In genomic region chr7:122289243-122290111, GRCm38 (mm10) we compare ENCODE assay signal across 7 mouse cellular contexts. TPM values are rescaled to one million over a fixed set of nuclear protein-coding genes. Genes with fewer than 3 reads are reported as not detected.
A peak's percentile ranks its signal among the peaks of the same experiment; 100 is the strongest.
DNase-seq lines count a peak whose midpoint lies in the region; ATAC-seq and TF ChIP-seq lines count a peak whose summit lies in the region.

No protein-coding gene starts in this region.

- TF ChIP-seq RAD21 in CH12.LX (IDR thresholded peaks at IDR 0.05; ENCODE audit: low read depth, low read length): no peak; the same call in 1 of the 2 replicates

- H3K4me1 ChIP-seq in CH12.LX (ENCODE audit: control insufficient read depth in 1 of 2, insufficient read depth in 2 of 2): peaks cover 8 to 38% of the 10 kb centered on the region in 2 experiments
- H3K4me1 ChIP-seq in embryonic facial prominence, embryonic 11.5 days (ENCODE audit: control insufficient read depth, insufficient read depth, low read length): no peaks in the 10 kb centered on the region; the same call in 1 of the 2 replicates
- peaks cover 15% of the 10 kb centered on the region for H3K4me1 ChIP-seq in liver, embryonic 13.5 days (replicated peaks)

- peaks cover 14% of the 10 kb centered on the region for H3K27me3 ChIP-seq in CH12.LX (replicated peaks)
- peaks cover 23% of the 10 kb centered on the region for H3K27me3 ChIP-seq in embryonic facial prominence, embryonic 11.5 days (ENCODE audit: control insufficient read depth, insufficient read depth, low read length)
- H3K27me3 ChIP-seq in liver, embryonic 13.5 days: peaks cover 50% of the 10 kb centered on the region

- dilution Hi-C loops in CH12.LX (cut with MboI; ENCODE audit: extremely low pct_ligation_motif_present, extremely low pct_unique_long_range_greater_than_20kb, low sequenced_read_pairs): no loop called here

- no peak for TF ChIP-seq EP300 in CH12.LX (IDR thresholded peaks at IDR 0.05; ENCODE audit: low read length)

- H3K36me3 ChIP-seq in CH12.LX (replicated peaks in 1 of 2; ENCODE audit: control insufficient read depth in 1 of 2, insufficient read depth in 1 of 2, low read length in 1 of 2): peaks cover 11 to 38% of the 10 kb centered on the region in 2 experiments
- no peaks in the 10 kb centered on the region for H3K36me3 ChIP-seq in embryonic facial prominence, embryonic 11.5 days (replicated peaks; ENCODE audit: control insufficient read depth, insufficient read depth, low read depth, low read length)
- no peaks in the 10 kb centered on the region for H3K36me3 ChIP-seq in liver, embryonic 13.5 days

- peaks cover 54% of the 10 kb centered on the region for H3K79me2 ChIP-seq in CH12.LX (replicated peaks; ENCODE audit: control insufficient read depth, extremely low read depth, insufficient read depth, poor library complexity, severe bottlenecking)

- peak overlapping the region; percentile 97 for H3K9ac ChIP-seq in CH12.LX (ENCODE audit: insufficient read depth, low read depth)
- peak overlapping the region; percentile 43 for H3K9ac ChIP-seq in embryonic facial prominence, embryonic 11.5 days (replicated peaks; ENCODE audit: low read length)
- peak overlapping the region; percentile 42; the same call in 1 of the 2 replicates for H3K9ac ChIP-seq in liver, embryonic 13.5 days

- WGBS in embryonic facial prominence, embryonic 11.5 days: under 1% methylated on average over 62 of the region's 66 CpGs
- under 1% methylated on average over 66 of the region's 66 CpGs for WGBS in liver, embryonic 13.5 days (ENCODE audit: insufficient replicate concordance)

- DNase-seq in CH12.LX (ENCODE audit: extremely low read depth): no peak
- DNase-seq in adrenal gland, adult 2 months: peak; percentile 24
- peak; percentile 24 for DNase-seq in embryonic facial prominence, embryonic 11.5 days (ENCODE audit: low spot score)
- DNase-seq in heart, postnatal 4 days: peak; percentile 9
- DNase-seq in liver, embryonic 13.5 days: no peak
- peak; percentile 59 for DNase-seq in neural tube, embryonic 10.5 days (ENCODE audit: extremely low spot score, low spot score)
- peak; percentile 21 for DNase-seq in testis, postnatal 14 days (ENCODE audit: low spot score)

- TF ChIP-seq POLR2A in CH12.LX (IDR thresholded peaks at IDR 0.05; ENCODE audit: low read depth, low read length): no peak; the same call in none of the 2 replicates

- H3K9me3 ChIP-seq in CH12.LX (replicated peaks; ENCODE audit: low read length): no peaks in the 10 kb centered on the region
- no peaks in the 10 kb centered on the region for H3K9me3 ChIP-seq in embryonic facial prominence, embryonic 11.5 days (replicated peaks; ENCODE audit: control insufficient read depth, low read length)
- H3K9me3 ChIP-seq in liver, embryonic 13.5 days (replicated peaks): no peaks in the 10 kb centered on the region

- H3K27ac ChIP-seq in CH12.LX (ENCODE audit: insufficient read depth, low read depth): peak overlapping the region; percentile 73
- no peak overlapping the region for H3K27ac ChIP-seq in embryonic facial prominence, embryonic 11.5 days (replicated peaks; ENCODE audit: low read depth, low read length)
- H3K27ac ChIP-seq in liver, embryonic 13.5 days: no peak overlapping the region

- peak overlapping the region; percentile 8; the same call in 1 of the 2 replicates for H3K4me2 ChIP-seq in CH12.LX (ENCODE audit: insufficient read depth, low read depth, poor library complexity, severe bottlenecking)
- peak overlapping the region; percentile 95 for H3K4me2 ChIP-seq in embryonic facial prominence, embryonic 11.5 days (ENCODE audit: low read depth, low read length)
- peak overlapping the region; percentile 72 for H3K4me2 ChIP-seq in liver, embryonic 13.5 days

- in situ Hi-C loops in CH12.LX (cut with MboI; ENCODE audit: low pct_ligation_motif_present, low pct_unique_long_range_greater_than_20kb, low sequenced_read_pairs): loop anchor here (5.0 kb wide), 1 partner anchor 42 kb away; no protein-coding TSS in a partner anchor

- H3K4me3 ChIP-seq in CH12.LX (replicated peaks in 1 of 3; ENCODE audit: low read depth in 2 of 3, low read length in 2 of 3, poor library complexity in 1 of 3): peak overlapping the region; percentile 94 to 97 (median 96)
- peak overlapping the region; percentile 59 for H3K4me3 ChIP-seq in embryonic facial prominence, embryonic 11.5 days (ENCODE audit: low read depth, low read length)
- peak overlapping the region; percentile 58 for H3K4me3 ChIP-seq in liver, embryonic 13.5 days (replicated peaks)

- peak; percentile 55; the same call in 1 of the 2 replicates for ATAC-seq in embryonic facial prominence, embryonic 11.5 days (replicated peaks; ENCODE audit: insufficient number of reproducible peaks, low FRiP score, low TSS enrichment, low read depth)
- ATAC-seq in liver, embryonic 13.5 days (ENCODE audit: low read depth): no peak

- no peak for TF ChIP-seq CTCF in CH12.LX (conservative IDR thresholded peaks at IDR 0.05 in 1 of 2, IDR thresholded peaks at IDR 0.05 in 1 of 2; ENCODE audit: low read depth in 2 of 2, low read length in 2 of 2)

TF ChIP-seq in CH12.LX, 34 proteins besides CTCF, POLR2A, EP300 and RAD21:
- TF ChIP-seq SIN3A (IDR thresholded peaks at IDR 0.05; ENCODE audit: low read length) (peak; percentile 13), JUND (conservative IDR thresholded peaks at IDR 0.05; ENCODE audit: low read depth, low read length) (no peak), UBTF (IDR thresholded peaks at IDR 0.05; ENCODE audit: low read depth, low read length) (0 out of 2 replicates have a peak, but pooled peaks have one; percentile 60)

RNA-seq across cellular contexts. Expression of gene Prkcb, which starts 0.9 kb away (rescaled TPM):
- 270 and 337 TPM in 2 replicates for total RNA-seq in CH12.LX (2012; rRNA removed)
- total RNA-seq in CH12.LX (2014; rRNA removed): 289 and 323 TPM in 2 replicates
- 381 and 463 TPM in 2 replicates for polyA plus RNA-seq in CH12.LX (2012; ENCODE audit: insufficient read length, low read depth)
- total RNA-seq in adrenal gland, adult 2 months (2021): 10 to 100 TPM; 13.2 to 21.3 TPM
- 5.0 and 5.1 TPM in 2 replicates for polyA plus RNA-seq in adrenal gland, adult 2 months (2012; rRNA removed)
- 5.2 and 5.4 TPM in 2 replicates for polyA plus RNA-seq in embryonic facial prominence, embryonic 11.5 days (2014; fragmentation: Nextera tagmentation; extraction: Ambion mirVana)
- 1 to 10 TPM; 2.1 to 3.0 TPM for total RNA-seq in heart, postnatal 4 days (2021)
- polyA plus RNA-seq in liver, embryonic 13.5 days (2015; fragmentation: Nextera tagmentation; extraction: Ambion mirVana): 1.8 and 2.3 TPM in 2 replicates

Comparison
In these comparisons a context has a peak if more than half of its experiments do, and no peak if none do; other contexts are left out.
1. DNase-seq: peak in adrenal gland, adult 2 months (single experiment), embryonic facial prominence, embryonic 11.5 days (single experiment), heart, postnatal 4 days (single experiment), neural tube, embryonic 10.5 days (single experiment) and testis, postnatal 14 days (single experiment); none in CH12.LX (single experiment) and liver, embryonic 13.5 days (single experiment).
2. H3K4me2 ChIP-seq: peak in every context shown above with its lines; median percentile 95 in embryonic facial prominence, embryonic 11.5 days; 72 in liver, embryonic 13.5 days; 8 in CH12.LX.
3. H3K9ac ChIP-seq: peak in every context shown above with its lines; median percentile 97 in CH12.LX; 43 in embryonic facial prominence, embryonic 11.5 days; 42 in liver, embryonic 13.5 days.
4. RNA of gene Prkcb, which starts 0.9 kb away (polyA plus RNA-seq): 381 to 463 TPM in CH12.LX; 5.2 to 5.4 TPM in embryonic facial prominence, embryonic 11.5 days, 5.0 to 5.1 TPM in adrenal gland, adult 2 months and 1.8 to 2.3 TPM in liver, embryonic 13.5 days; every median in the first group is over 10 times any median in the second.
5. Peak in every context shown above with its lines, with median percentiles within 50 percentile points of each other: H3K4me3 ChIP-seq.